Mouse (Mus musculus): ENCODE results near the gene B130006D01Rik. TPM values are rescaled to one million over a fixed set of nuclear protein-coding genes. Genes with fewer than 3 reads are reported as not detected.

Gene B130006D01Rik
- 1.9 and 2.5 TPM in 2 replicates for polyA plus RNA-seq (2016; fragmentation: Nextera tagmentation; extraction: Ambion mirVana)

DNA sequence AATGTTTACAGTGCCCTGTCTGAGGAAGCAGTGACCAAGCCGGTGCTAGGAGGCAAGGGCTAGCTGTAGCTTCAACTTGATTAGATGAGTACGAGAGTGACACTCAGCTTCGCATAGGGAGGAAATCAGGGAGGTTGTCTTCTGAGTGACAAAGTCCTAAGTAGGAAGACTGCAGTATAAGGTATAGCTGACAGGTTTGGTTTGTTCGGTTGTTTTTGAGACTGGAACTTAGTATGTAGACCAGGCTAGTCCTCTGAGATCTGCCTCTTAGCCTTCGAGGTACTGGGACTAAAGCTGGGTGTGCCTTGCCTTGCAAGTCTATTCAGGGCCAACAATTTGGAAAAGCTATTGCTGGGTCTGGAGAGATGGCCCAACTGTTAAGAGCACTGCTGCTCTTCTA lies at the start of gene B130006D01Rik:
Gene B130006D01Rik, plus strand, starts transcription at position 301 of the 400 bp plus-strand sequence.
- H3K27ac ChIP-seq, result no peak within 1 kb of the TSS
- no peaks in the 10 kb centered on the region for H3K9me3 ChIP-seq

DNA sequence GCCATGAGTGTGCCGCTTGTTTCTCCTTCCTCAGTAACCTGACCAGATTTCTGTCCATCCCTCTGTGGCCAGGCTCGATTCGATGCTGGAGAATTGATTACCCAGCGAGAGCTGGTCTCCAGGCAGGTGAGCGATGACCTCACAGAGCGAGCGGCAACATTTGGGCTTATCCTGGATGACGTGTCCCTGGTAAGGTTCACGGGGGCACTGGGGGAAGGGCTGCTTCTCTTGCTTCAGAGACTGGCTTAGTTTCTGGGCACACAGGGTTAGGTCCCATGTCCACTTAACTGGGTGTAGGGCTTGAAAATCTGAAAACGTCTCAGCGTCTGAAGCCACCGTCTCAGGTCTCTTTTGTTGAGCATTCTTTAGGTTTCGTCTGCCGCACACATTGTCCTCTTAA lies 47.9 kb upstream of the B130006D01Rik start:
- 91% methylated on average over 14 of the region's 14 CpGs for WGBS
- no peak overlapping the region for H3K4me3 ChIP-seq (replicated peaks)
- peaks cover 42% of the 10 kb centered on the region for H3K4me1 ChIP-seq (replicated peaks)
- H3K27me3 ChIP-seq, result 0 out of 2 replicates have a peak, but pooled peaks cover 3% of the 10 kb centered on the region
- H3K4me2 ChIP-seq, result no peak overlapping the region
- ATAC-seq (ENCODE audit: insufficient number of reproducible peaks, insufficient read depth, low FRiP score, low TSS enrichment, low read depth), result no peak
- H3K9ac ChIP-seq (replicated peaks), result no peak overlapping the region
- H3K36me3 ChIP-seq, result peaks cover 94% of the 10 kb centered on the region
- H3K27ac ChIP-seq, result peak overlapping the region; percentile 79
- no peaks in the 10 kb centered on the region for H3K9me3 ChIP-seq

More for the DNA sequence above, at the start of gene B130006D01Rik:
- no peak for ATAC-seq (ENCODE audit: insufficient number of reproducible peaks, insufficient read depth, low FRiP score, low TSS enrichment, low read depth)
- Histone ChIP-seq H3K4me1 (replicated peaks) (no peaks in the 10 kb centered on the region), H3K4me2 (no peak within 1 kb of the TSS), H3K36me3 (no peaks in the 10 kb centered on the region; the same call in 1 of the 2 replicates), H3K4me3 (replicated peaks) (no peak within 1 kb of the TSS), H3K27me3 (no peaks in the 10 kb centered on the region), H3K9ac (replicated peaks) (no peak within 1 kb of the TSS)
- 98% methylated on average over 5 of the region's 5 CpGs for WGBS

DNA sequence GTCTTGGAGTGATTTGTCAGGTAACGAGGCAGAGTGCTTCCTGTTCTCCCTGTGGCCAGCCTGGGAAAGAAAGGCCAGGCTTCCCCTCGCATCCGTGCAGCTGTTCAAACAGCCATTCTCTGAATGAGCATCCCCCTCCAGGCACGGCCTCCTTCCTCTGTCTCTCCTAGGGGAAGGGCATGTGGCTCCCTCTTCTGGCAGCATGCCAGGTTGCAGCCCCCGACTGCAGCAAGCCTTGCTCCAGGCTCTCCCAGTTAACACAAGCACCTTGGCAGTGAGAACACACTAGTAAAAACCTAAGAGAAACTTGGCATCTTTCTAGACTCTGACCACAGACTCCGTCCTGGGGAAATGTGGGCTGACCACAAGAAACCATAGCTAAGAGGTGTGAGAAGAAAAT lies 47.1 kb upstream of the B130006D01Rik start:
- no peaks in the 10 kb centered on the region for H3K9me3 ChIP-seq
- no peak overlapping the region for H3K9ac ChIP-seq (replicated peaks)
- peaks cover 50% of the 10 kb centered on the region for H3K4me1 ChIP-seq (replicated peaks)
- H3K27ac ChIP-seq, result peak overlapping the region; percentile 79; the same call in 1 of the 2 replicates
- peaks cover 93% of the 10 kb centered on the region for H3K36me3 ChIP-seq
- H3K4me3 ChIP-seq (replicated peaks), result no peak overlapping the region
- H3K4me2 ChIP-seq, result peak overlapping the region; percentile 17; the same call in 1 of the 2 replicates
- ATAC-seq (ENCODE audit: insufficient number of reproducible peaks, insufficient read depth, low FRiP score, low TSS enrichment, low read depth), result peak; percentile 69
- 11% methylated on average over 6 of the region's 6 CpGs for WGBS
- 0 out of 2 replicates have a peak, but pooled peaks cover 3% of the 10 kb centered on the region for H3K27me3 ChIP-seq

GRCm38 (mm10) chr11:95677925-95678701 lies 45.3 kb upstream of the B130006D01Rik start:
- peaks cover 79% of the 10 kb centered on the region for H3K36me3 ChIP-seq
- WGBS, result 49% methylated on average over 14 of the region's 14 CpGs
- H3K27ac ChIP-seq, result peak overlapping the region; percentile 62
- no peak overlapping the region for H3K4me3 ChIP-seq (replicated peaks)
- ATAC-seq (ENCODE audit: insufficient number of reproducible peaks, insufficient read depth, low FRiP score, low TSS enrichment, low read depth), result no peak
- H3K4me1 ChIP-seq (replicated peaks), result peaks cover 68% of the 10 kb centered on the region
- H3K4me2 ChIP-seq, result no peak overlapping the region
- H3K9me3 ChIP-seq, result no peaks in the 10 kb centered on the region
- no peak overlapping the region for H3K9ac ChIP-seq (replicated peaks)
- 0 out of 2 replicates have a peak, but pooled peaks cover 3% of the 10 kb centered on the region for H3K27me3 ChIP-seq

- peak overlapping the region; percentile 18; the same call in 1 of the 2 replicates for H3K9ac ChIP-seq (replicated peaks)
- 36% methylated on average over 9 of the region's 9 CpGs for WGBS
These were observed 41.3 kb upstream of the B130006D01Rik start for GRCm38 (mm10) chr11:95681995-95682601.

DNA sequence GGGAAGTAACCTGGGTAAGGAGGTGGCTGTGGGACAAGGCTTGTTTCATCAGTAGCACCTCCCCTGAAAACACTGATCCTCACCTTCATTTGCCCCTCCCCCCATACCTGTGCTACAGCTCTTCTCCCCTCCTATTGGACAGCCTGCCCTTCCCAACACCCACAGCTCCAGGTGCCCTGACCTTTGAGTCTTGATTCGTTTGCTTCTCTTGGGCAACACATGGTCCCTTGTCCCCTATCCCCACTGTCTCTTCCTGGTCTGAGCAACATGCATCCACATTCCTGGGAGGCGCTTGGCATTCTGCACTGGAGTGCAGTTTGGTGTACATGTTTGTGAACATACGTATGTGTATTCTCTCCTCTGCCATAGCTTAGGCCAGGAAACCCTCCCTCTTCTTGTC lies 40.4 kb upstream of the B130006D01Rik start:
- H3K27ac ChIP-seq, result peak overlapping the region; percentile 89; the same call in 1 of the 2 replicates
- WGBS, result 88% methylated on average over 3 of the region's 3 CpGs

More at GRCm38 (mm10) chr11:95681995-95682601, 41.3 kb upstream of the B130006D01Rik start:
- Histone ChIP-seq H3K27me3 (0 out of 2 replicates have a peak, but pooled peaks cover 3% of the 10 kb centered on the region), H3K4me2 (no peak overlapping the region; the same call in 1 of the 2 replicates), H3K4me1 (replicated peaks) (peaks cover 60% of the 10 kb centered on the region), H3K36me3 (peaks cover 42% of the 10 kb centered on the region), H3K27ac (peak overlapping the region; percentile 89), H3K4me3 (replicated peaks) (no peak overlapping the region), H3K9me3 (no peaks in the 10 kb centered on the region)
- peak; percentile 52; the same call in 1 of the 2 replicates for ATAC-seq (ENCODE audit: insufficient number of reproducible peaks, insufficient read depth, low FRiP score, low TSS enrichment, low read depth)

GRCm38 (mm10) chr11:95686031-95686430 lies 37.4 kb upstream of the B130006D01Rik start:
- Histone ChIP-seq H3K27me3 (no peaks in the 10 kb centered on the region), H3K36me3 (peaks cover 6% of the 10 kb centered on the region; the same call in 1 of the 2 replicates), H3K4me3 (replicated peaks) (no peak overlapping the region), H3K9ac (replicated peaks) (no peak overlapping the region), H3K27ac (0 out of 2 replicates have a peak overlapping the region, but pooled peaks have one; percentile 23), H3K4me1 (replicated peaks) (peaks cover 42% of the 10 kb centered on the region), H3K4me2 (no peak overlapping the region), H3K9me3 (no peaks in the 10 kb centered on the region)
- WGBS, result 7% methylated on average over 4 of the region's 4 CpGs
- no peak for ATAC-seq (ENCODE audit: insufficient number of reproducible peaks, insufficient read depth, low FRiP score, low TSS enrichment, low read depth)

More for the DNA sequence above, 40.4 kb upstream of the B130006D01Rik start:
- peaks cover 52% of the 10 kb centered on the region for H3K4me1 ChIP-seq (replicated peaks)
- H3K27me3 ChIP-seq, result 0 out of 2 replicates have a peak, but pooled peaks cover 3% of the 10 kb centered on the region
- H3K9me3 ChIP-seq, result no peaks in the 10 kb centered on the region
- no peak for ATAC-seq (ENCODE audit: insufficient number of reproducible peaks, insufficient read depth, low FRiP score, low TSS enrichment, low read depth)
- H3K4me3 ChIP-seq (replicated peaks), result no peak overlapping the region
- H3K4me2 ChIP-seq, result no peak overlapping the region
- H3K9ac ChIP-seq (replicated peaks), result no peak overlapping the region
- H3K36me3 ChIP-seq, result peaks cover 33% of the 10 kb centered on the region

GRCm38 (mm10) chr11:95687084-95687656 lies 36.2 kb upstream of the B130006D01Rik start:
- no peak overlapping the region for H3K27ac ChIP-seq

GRCm38 (mm10) chr11:95688515-95688914 lies 34.9 kb upstream of the B130006D01Rik start:
- Histone ChIP-seq H3K27me3 (no peaks in the 10 kb centered on the region), H3K4me1 (replicated peaks) (peaks cover 20% of the 10 kb centered on the region), H3K9ac (replicated peaks) (no peak overlapping the region), H3K27ac (no peak overlapping the region), H3K36me3 (no peaks in the 10 kb centered on the region), H3K4me2 (no peak overlapping the region), H3K9me3 (no peaks in the 10 kb centered on the region), H3K4me3 (replicated peaks) (no peak overlapping the region)
- WGBS, result 54% methylated on average over 6 of the region's 6 CpGs
- no peak for ATAC-seq (ENCODE audit: insufficient number of reproducible peaks, insufficient read depth, low FRiP score, low TSS enrichment, low read depth)

More at GRCm38 (mm10) chr11:95687084-95687656, 36.2 kb upstream of the B130006D01Rik start:
- no peak overlapping the region for H3K4me3 ChIP-seq (replicated peaks)
- peaks cover 31% of the 10 kb centered on the region for H3K4me1 ChIP-seq (replicated peaks)
- H3K27me3 ChIP-seq, result no peaks in the 10 kb centered on the region
- H3K9ac ChIP-seq (replicated peaks), result no peak overlapping the region
- WGBS, result 44% methylated on average over 11 of the region's 11 CpGs
- ATAC-seq (ENCODE audit: insufficient number of reproducible peaks, insufficient read depth, low FRiP score, low TSS enrichment, low read depth), result no peak
- no peak overlapping the region for H3K4me2 ChIP-seq
- H3K9me3 ChIP-seq, result no peaks in the 10 kb centered on the region
- H3K36me3 ChIP-seq, result no peaks in the 10 kb centered on the region

- no peak overlapping the region for H3K4me2 ChIP-seq
- no peaks in the 10 kb centered on the region for H3K9me3 ChIP-seq
- no peaks in the 10 kb centered on the region for H3K27me3 ChIP-seq
- no peak for ATAC-seq (ENCODE audit: insufficient number of reproducible peaks, insufficient read depth, low FRiP score, low TSS enrichment, low read depth)
- no peak overlapping the region for H3K27ac ChIP-seq
- WGBS, result 70% methylated on average over 7 of the region's 7 CpGs
- H3K9ac ChIP-seq (replicated peaks), result no peak overlapping the region
- H3K36me3 ChIP-seq, result no peaks in the 10 kb centered on the region
- no peak overlapping the region for H3K4me3 ChIP-seq (replicated peaks)
- peaks cover 20% of the 10 kb centered on the region for H3K4me1 ChIP-seq (replicated peaks)
These were observed 34.4 kb upstream of the B130006D01Rik start for GRCm38 (mm10) chr11:95688981-95689380.

DNA sequence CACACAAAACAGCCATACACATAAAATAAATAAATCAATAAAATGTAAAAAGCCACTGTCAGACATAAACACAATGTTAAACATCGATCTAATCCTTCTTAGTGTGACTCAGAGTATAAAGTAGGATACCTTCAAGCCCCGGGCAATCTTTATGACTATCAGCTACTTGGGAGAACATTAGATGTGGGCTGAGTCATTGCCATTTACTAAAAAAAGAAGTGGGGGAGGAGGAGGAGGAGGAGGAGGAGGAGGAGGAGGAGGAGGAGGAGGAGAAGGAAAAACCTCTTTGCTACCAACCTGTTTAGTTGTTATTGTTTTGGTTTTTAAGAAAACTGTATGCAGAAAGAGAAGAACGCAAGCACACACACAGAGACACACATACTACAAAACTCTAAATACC lies 33.8 kb upstream of the B130006D01Rik start:
- Histone ChIP-seq H3K9ac (replicated peaks) (no peak overlapping the region), H3K4me3 (replicated peaks) (no peak overlapping the region), H3K9me3 (no peaks in the 10 kb centered on the region), H3K36me3 (no peaks in the 10 kb centered on the region), H3K27ac (no peak overlapping the region), H3K4me2 (no peak overlapping the region), H3K27me3 (no peaks in the 10 kb centered on the region), H3K4me1 (replicated peaks) (peaks cover 20% of the 10 kb centered on the region)
- ATAC-seq (ENCODE audit: insufficient number of reproducible peaks, insufficient read depth, low FRiP score, low TSS enrichment, low read depth), result no peak
- 84% methylated on average over 3 of the region's 3 CpGs for WGBS
